Mouse (Mus musculus) CH12.LX (cell line): ENCODE measurements around the gene Msrb1. TPM values are rescaled to one million over a fixed set of nuclear protein-coding genes. Genes with fewer than 3 reads are reported as not detected.

ENCODE experiments used
- DNase-seq: peaks from one replicate; pipeline ENCODE4 v3.0.0-alpha.2; 2013; ENCODE audit errors: extremely low read depth
- H3K27ac ChIP-seq: 2 replicates; pipeline ENCODE4 v1.5.1; 2012; ENCODE audit warnings: low read depth, mild to moderate bottlenecking, control low read depth, moderate library complexity; ENCODE audit not compliant: insufficient read depth
- H3K27me3 ChIP-seq: replicated peaks from 2 replicates; pipeline ENCODE3; 2012; ENCODE audit warnings: inconsistent platforms
- H3K36me3 ChIP-seq, 2 experiments: replicated peaks in 1 of 2; 2 replicates each; pipeline versions ENCODE3 to v1.6.1; 2012; ENCODE audit warnings: inconsistent platforms in 1 of 2, low read length in 1 of 2, mild to moderate bottlenecking in 1 of 2, mixed read lengths in 1 of 2, moderate library complexity in 1 of 2; ENCODE audit not compliant: control insufficient read depth in 1 of 2, insufficient read depth in 1 of 2
- H3K4me1 ChIP-seq, 2 experiments: 2 replicates each; pipeline ENCODE4 v1.6.1; 2012; ENCODE audit warnings: inconsistent platforms in 1 of 2, moderate library complexity in 1 of 2; ENCODE audit not compliant: insufficient read depth in 2 of 2, control insufficient read depth in 1 of 2
- H3K4me2 ChIP-seq: 2 replicates; pipeline ENCODE4 v1.6.1; 2012; ENCODE audit warnings: low read depth, mild to moderate bottlenecking, control low read depth; ENCODE audit not compliant: poor library complexity, insufficient read depth, severe bottlenecking
- H3K4me3 ChIP-seq, 3 experiments: fragments of 150-350 bp in 1 of 3; sonication (generic) in 1 of 3; replicated peaks in 1 of 3; 2 replicates each; pipeline versions ENCODE3 to v1.5.1; 2011 to 2012; ENCODE audit warnings: low read depth in 2 of 3, low read length in 2 of 3, mild to moderate bottlenecking in 2 of 3, moderate library complexity in 2 of 3, control low read depth in 1 of 3, improper control_type of control experiment in 1 of 3, inconsistent platforms in 1 of 3, mixed read lengths in 1 of 3; ENCODE audit not compliant: poor library complexity in 1 of 3
- H3K79me2 ChIP-seq: replicated peaks from 2 replicates; pipeline ENCODE4 v1.6.1; 2012; ENCODE audit warnings: mild to moderate bottlenecking, moderate library complexity; ENCODE audit not compliant: control insufficient read depth, poor library complexity, insufficient read depth, severe bottlenecking; ENCODE audit errors: extremely low read depth
- H3K9ac ChIP-seq: 2 replicates; pipeline ENCODE4 v1.6.1; 2012; ENCODE audit warnings: low read depth, mild to moderate bottlenecking, control low read depth, moderate library complexity; ENCODE audit not compliant: insufficient read depth
- H3K9me3 ChIP-seq: replicated peaks from 2 replicates; pipeline ENCODE3; 2012; ENCODE audit warnings: low read length, inconsistent platforms, mixed read lengths
- BHLHE40 ChIP-seq: IDR thresholded peaks from 2 replicates; pipeline ENCODE4 v1.6.1; 2011; ENCODE audit warnings: mild to moderate bottlenecking, low read depth, low read length, improper control_type of control experiment
- CHD1 ChIP-seq: IDR thresholded peaks from 2 replicates; pipeline ENCODE4 v1.6.1; 2012; ENCODE audit warnings: low read depth, low read length, improper control_type of control experiment, inconsistent platforms
- CHD2 ChIP-seq: IDR thresholded peaks from 2 replicates; pipeline ENCODE4 v1.6.1; 2011; ENCODE audit warnings: low read length, improper control_type of control experiment
- EP300 ChIP-seq: IDR thresholded peaks from 2 replicates; pipeline ENCODE4 v1.6.1; 2011; ENCODE audit warnings: low read length, improper control_type of control experiment
- GABPA ChIP-seq: IDR thresholded peaks from 2 replicates; pipeline ENCODE4 v1.6.1; 2012; ENCODE audit warnings: low read depth, low read length, improper control_type of control experiment, inconsistent platforms; ENCODE audit not compliant: insufficient replicate concordance
- IRF4 ChIP-seq: IDR thresholded peaks from 2 replicates; pipeline ENCODE4 v1.6.1; 2014; ENCODE audit warnings: low read depth, mild to moderate bottlenecking, inconsistent platforms, low read length, improper control_type of control experiment
- JUN ChIP-seq: IDR thresholded peaks from 2 replicates; pipeline ENCODE4 v1.6.1; 2011; ENCODE audit warnings: low read depth, mild to moderate bottlenecking, low read length, improper control_type of control experiment, moderate library complexity; ENCODE audit not compliant: insufficient read depth
- KAT2A ChIP-seq: IDR thresholded peaks from 2 replicates; pipeline ENCODE4 v1.6.1; 2012; ENCODE audit warnings: low read length, improper control_type of control experiment, inconsistent platforms; ENCODE audit not compliant: insufficient replicate concordance
- MAFK ChIP-seq: IDR thresholded peaks from 2 replicates; pipeline ENCODE4 v1.6.1; 2011; ENCODE audit warnings: low read length, improper control_type of control experiment; ENCODE audit not compliant: insufficient replicate concordance
- MAX ChIP-seq: IDR thresholded peaks from 2 replicates; pipeline ENCODE4 v1.6.1; 2011; ENCODE audit warnings: low read length, improper control_type of control experiment
- MYC ChIP-seq: IDR thresholded peaks from 2 replicates; pipeline ENCODE4 v1.6.1; 2011; ENCODE audit warnings: low read depth, mild to moderate bottlenecking, improper control_type of control experiment, low read length
- NELFE ChIP-seq: IDR thresholded peaks from 2 replicates; pipeline ENCODE4 v1.6.1; 2011; ENCODE audit warnings: low read depth, low read length, improper control_type of control experiment
- POLR2A ChIP-seq: IDR thresholded peaks from 2 replicates; pipeline ENCODE4 v1.6.1; 2011; ENCODE audit warnings: low read depth, mild to moderate bottlenecking, improper control_type of control experiment, low read length
- RAD21 ChIP-seq: IDR thresholded peaks from 2 replicates; pipeline ENCODE4 v1.6.1; 2011; ENCODE audit warnings: low read depth, mild to moderate bottlenecking, low read length, improper control_type of control experiment, moderate library complexity
- SMC3 ChIP-seq: IDR thresholded peaks from 2 replicates; pipeline ENCODE4 v1.6.1; 2011; ENCODE audit warnings: low read depth, low read length, improper control_type of control experiment
- TCF12 ChIP-seq: IDR thresholded peaks from 2 replicates; pipeline ENCODE4 v1.6.1; 2014; ENCODE audit warnings: low read depth, mild to moderate bottlenecking, inconsistent platforms, low read length, improper control_type of control experiment
- USF2 ChIP-seq: conservative IDR thresholded peaks from 2 replicates; pipeline ENCODE4 v1.6.1; 2011; ENCODE audit warnings: low read depth, low read length, improper control_type of control experiment
- ZC3H11A ChIP-seq: IDR thresholded peaks from 2 replicates; pipeline ENCODE4 v1.6.1; 2012; ENCODE audit warnings: low read depth, mild to moderate bottlenecking, inconsistent platforms, low read length, improper control_type of control experiment
- ZKSCAN1 ChIP-seq: IDR thresholded peaks from 2 replicates; pipeline ENCODE4 v1.6.1; 2012; ENCODE audit warnings: low read depth, inconsistent platforms, low read length, improper control_type of control experiment, borderline replicate concordance
- dilution Hi-C: fragments of 300-500 bp; cut with MboI; formaldehyde crosslinking; loops from 2 replicates; pipeline ENCODE4 v1.14.3; 2020; ENCODE audit warnings: low sequenced_read_pairs; ENCODE audit not compliant: extremely low pct_unique_long_range_greater_than_20kb, extremely low pct_ligation_motif_present
- in situ Hi-C: fragments of 300-500 bp; cut with MboI; formaldehyde crosslinking; loops from 3 replicates; pipeline ENCODE4 v1.14.3; 2019; ENCODE audit warnings: low sequenced_read_pairs, low pct_ligation_motif_present, low pct_unique_long_range_greater_than_20kb, mixed read lengths
- polyA plus RNA-seq: library from polyadenylated mRNA; unstranded; fragments of >175 nt; gene quantifications from 2 replicates; pipeline ENCODE4 v1.2.1, GENCODE M21; 2012; ENCODE audit warnings: low read depth; ENCODE audit not compliant: insufficient read length
- total RNA-seq, 2 experiments: library from RNA; depleted of rRNA; stranded (reverse); fragments of 300-350 nt in 1 of 2; fragments of >200 nt in 1 of 2; gene quantifications; 2 replicates each; pipeline ENCODE4 v1.2.3; 2012 to 2014

The Msrb1 gene
- total and polyA plus RNA-seq, 3 experiments = 26.9 to 70.0 (median 39.7) TPM

DNA sequence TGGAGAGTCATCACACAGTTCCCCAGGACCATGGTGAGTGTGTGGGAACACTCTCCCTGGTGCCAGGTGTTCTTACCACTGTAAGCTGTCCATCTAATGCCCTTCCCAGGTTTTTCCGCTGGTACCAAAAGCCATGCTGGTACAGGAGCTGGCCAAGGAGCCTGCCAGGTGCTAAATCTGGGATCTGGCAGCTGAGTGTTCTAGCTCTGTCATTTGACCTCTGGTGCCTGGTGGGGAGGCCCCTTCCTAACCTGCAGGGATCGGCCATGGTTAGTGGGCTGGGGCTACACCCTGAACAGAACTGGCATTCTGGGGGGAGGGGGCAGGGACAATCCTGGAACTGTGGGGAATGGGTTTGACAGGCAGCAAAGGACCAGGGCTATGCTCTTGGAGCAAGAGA is 8.8 kb upstream of the Msrb1 start, which contains the start of gene Rpl3l:
Gene Rpl3l, plus strand, starts transcription at position 203 of the 400 bp plus-strand sequence.
- Histone ChIP-seq H3K79me2 (peaks cover 11% of the 10 kb centered on the region; the same call in 1 of the 2 replicates), H3K4me1 (peaks cover under 1 to 23% of the 10 kb centered on the region in 2 experiments; a peak in 3 of 4 replicates), H3K9me3 (no peaks in the 10 kb centered on the region), H3K27me3 (no peaks in the 10 kb centered on the region), H3K4me2 (no peak within 1 kb of the TSS), H3K4me3 (no peak within 1 kb of the TSS), H3K36me3 (peaks cover under 1% of the 10 kb centered on the region in 2 experiments), H3K9ac (no peak within 1 kb of the TSS), H3K27ac (no peak within 1 kb of the TSS)
- no peak for DNase-seq
- dilution Hi-C loops = no loop called here
- TF ChIP-seq MYC (no peak), POLR2A (no peak), JUN (no peak), SMC3 (no peak), RAD21 (no peak), ZC3H11A (no peak), BHLHE40 (no peak), GABPA (no peak), EP300 (no peak), MAX (no peak), CHD1 (no peak)
- in situ Hi-C loops = no loop called here

DNA sequence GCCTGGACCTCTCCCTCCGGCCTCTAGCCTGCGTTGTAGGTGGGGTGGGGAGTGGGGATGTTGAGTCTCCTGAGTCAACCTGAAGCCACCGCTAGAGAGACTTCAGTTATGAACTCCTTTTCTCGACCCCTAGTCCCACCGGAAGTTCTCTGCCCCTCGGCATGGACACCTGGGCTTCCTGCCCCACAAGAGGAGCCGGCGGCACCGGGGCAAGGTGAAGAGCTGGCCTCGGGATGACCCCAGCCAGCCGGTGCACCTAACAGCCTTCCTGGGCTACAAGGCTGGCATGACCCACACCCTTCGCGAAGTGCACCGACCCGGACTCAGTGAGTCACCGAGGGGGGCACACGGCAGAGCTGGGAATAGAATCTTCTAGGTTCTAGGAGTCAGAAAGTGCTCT is 8.3 kb upstream of the Msrb1 start:
- Histone ChIP-seq H3K4me3 (no peak overlapping the region), H3K27ac (no peak overlapping the region), H3K36me3 (peaks cover 0 to 2% of the 10 kb centered on the region in 2 experiments), H3K27me3 (no peaks in the 10 kb centered on the region), H3K4me1 (peaks cover 0 to 24% of the 10 kb centered on the region in 2 experiments; a peak in 2 of 4 replicates), H3K4me2 (no peak overlapping the region), H3K79me2 (peaks cover 7% of the 10 kb centered on the region; the same call in 1 of the 2 replicates), H3K9me3 (no peaks in the 10 kb centered on the region), H3K9ac (no peak overlapping the region)
- dilution Hi-C loops (no loop called here), in situ Hi-C loops (no loop called here)
- TF ChIP-seq USF2 (no peak), TCF12 (no peak), JUN (no peak), MAFK (no peak), ZKSCAN1 (no peak)
- no peak for DNase-seq

DNA sequence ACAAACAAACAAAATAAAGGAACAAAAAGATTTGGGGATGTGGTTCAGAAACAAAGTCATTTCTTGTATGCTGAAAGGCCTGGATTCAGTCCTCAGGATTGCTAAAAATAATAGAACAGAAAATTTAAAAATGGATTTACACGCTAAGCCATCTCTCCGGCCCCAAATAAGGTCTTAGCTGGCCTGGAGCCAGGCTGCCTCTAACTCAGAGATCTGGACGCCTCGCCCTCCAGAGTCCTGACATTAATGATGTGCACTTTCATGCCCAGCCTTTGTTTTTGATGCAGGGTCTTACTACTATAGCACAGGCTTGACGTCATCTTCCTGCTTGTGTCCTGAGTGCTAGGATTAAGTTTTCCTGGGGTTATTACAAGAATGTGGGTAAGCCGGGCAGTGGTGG is 7.4 kb upstream of the Msrb1 start:
- no peak overlapping the region for H3K4me3 ChIP-seq
- no peaks in the 10 kb centered on the region for H3K27me3 ChIP-seq
- H3K27ac ChIP-seq = no peak overlapping the region
- peaks cover 0 to 7% of the 10 kb centered on the region in 2 experiments for H3K36me3 ChIP-seq
- no peak overlapping the region for H3K9ac ChIP-seq
- H3K4me2 ChIP-seq = no peak overlapping the region
- 0 out of 2 replicates have a peak, but pooled peaks cover under 1% of the 10 kb centered on the region for H3K79me2 ChIP-seq
- in situ Hi-C loops (no loop called here), dilution Hi-C loops (no loop called here)
- no peak for TF ChIP-seq IRF4
- TF ChIP-seq CHD2 = no peak
- TF ChIP-seq KAT2A = no peak
- no peak for TF ChIP-seq MAFK
- no peak for TF ChIP-seq EP300
- TF ChIP-seq NELFE = no peak
- DNase-seq = no peak
- H3K9me3 ChIP-seq = no peaks in the 10 kb centered on the region
- H3K4me1 ChIP-seq = peaks cover 0 to 24% of the 10 kb centered on the region in 2 experiments; a peak in 2 of 4 replicates
